Mouse (Mus musculus): Measurements from ENCODE around the gene Nf1.

The Nf1 gene

GRCm38 (mm10) chr11:79460756-79461450 lies 121.4 kb downstream of the Nf1 start:
- Histone ChIP-seq H3K36me3 (ENCODE audit: control insufficient read depth, insufficient read depth, low read length, poor library complexity, severe bottlenecking) (no peaks in the 10 kb centered on the region), H3K27me3 (ENCODE audit: control insufficient read depth, insufficient read depth, low read length, poor library complexity, severe bottlenecking) (no peaks in the 10 kb centered on the region)
- no peak for DNase-seq (ENCODE audit: low read depth, low spot score)

- H3K36me3 ChIP-seq (ENCODE audit: control insufficient read depth, insufficient read depth, low read length, poor library complexity, severe bottlenecking), result no peaks in the 10 kb centered on the region
- H3K27me3 ChIP-seq (ENCODE audit: control insufficient read depth, insufficient read depth, low read length, poor library complexity, severe bottlenecking), result no peaks in the 10 kb centered on the region
- no peak for DNase-seq (ENCODE audit: low read depth, low spot score)
Measured at GRCm38 (mm10) chr11:79468097-79468496, 128.6 kb downstream of the Nf1 start.

- no peak for DNase-seq (ENCODE audit: low read depth, low spot score)
- Histone ChIP-seq H3K36me3 (ENCODE audit: control insufficient read depth, insufficient read depth, low read length, poor library complexity, severe bottlenecking) (no peaks in the 10 kb centered on the region), H3K27me3 (ENCODE audit: control insufficient read depth, insufficient read depth, low read length, poor library complexity, severe bottlenecking) (no peaks in the 10 kb centered on the region)
Measured at GRCm38 (mm10) chr11:79483392-79483791, 143.9 kb downstream of the Nf1 start.

- no peak for DNase-seq (ENCODE audit: low read depth, low spot score)
- Histone ChIP-seq H3K36me3 (ENCODE audit: control insufficient read depth, insufficient read depth, low read length, poor library complexity, severe bottlenecking) (no peaks in the 10 kb centered on the region), H3K27me3 (ENCODE audit: control insufficient read depth, insufficient read depth, low read length, poor library complexity, severe bottlenecking) (no peaks in the 10 kb centered on the region)
Measured at GRCm38 (mm10) chr11:79483876-79484528, 144.5 kb downstream of the Nf1 start.

- no peak for DNase-seq (ENCODE audit: low read depth, low spot score)
- H3K36me3 ChIP-seq (ENCODE audit: control insufficient read depth, insufficient read depth, low read length, poor library complexity, severe bottlenecking), result no peaks in the 10 kb centered on the region
Measured at GRCm38 (mm10) chr11:79484721-79485120, 145.2 kb downstream of the Nf1 start.

GRCm38 (mm10) chr11:79494976-79495800 lies 155.7 kb downstream of the Nf1 start:
- DNase-seq (ENCODE audit: low read depth, low spot score), result no peak
- Histone ChIP-seq H3K36me3 (ENCODE audit: control insufficient read depth, insufficient read depth, low read length, poor library complexity, severe bottlenecking) (no peaks in the 10 kb centered on the region; the same call in 1 of the 2 replicates), H3K27me3 (ENCODE audit: control insufficient read depth, insufficient read depth, low read length, poor library complexity, severe bottlenecking) (no peaks in the 10 kb centered on the region)

More at GRCm38 (mm10) chr11:79484721-79485120, 145.2 kb downstream of the Nf1 start:
- H3K27me3 ChIP-seq (ENCODE audit: control insufficient read depth, insufficient read depth, low read length, poor library complexity, severe bottlenecking), result no peaks in the 10 kb centered on the region

GRCm38 (mm10) chr11:79502917-79503316 lies 163.4 kb downstream of the Nf1 start:
- Histone ChIP-seq H3K36me3 (ENCODE audit: control insufficient read depth, insufficient read depth, low read length, poor library complexity, severe bottlenecking) (no peaks in the 10 kb centered on the region), H3K27me3 (ENCODE audit: control insufficient read depth, insufficient read depth, low read length, poor library complexity, severe bottlenecking) (no peaks in the 10 kb centered on the region)
- no peak for DNase-seq (ENCODE audit: low read depth, low spot score)

- DNase-seq (ENCODE audit: low read depth, low spot score), result no peak
- Histone ChIP-seq H3K27me3 (ENCODE audit: control insufficient read depth, insufficient read depth, low read length, poor library complexity, severe bottlenecking) (no peaks in the 10 kb centered on the region), H3K36me3 (ENCODE audit: control insufficient read depth, insufficient read depth, low read length, poor library complexity, severe bottlenecking) (no peaks in the 10 kb centered on the region)
Measured at GRCm38 (mm10) chr11:79503845-79504244, 164.4 kb downstream of the Nf1 start, which contains the start of gene Omg. Gene Omg (minus strand): TSS chr11:79504084.

GRCm38 (mm10) chr11:79504506-79504905 lies 165.0 kb downstream of the Nf1 start:
- Histone ChIP-seq H3K27me3 (ENCODE audit: control insufficient read depth, insufficient read depth, low read length, poor library complexity, severe bottlenecking) (no peaks in the 10 kb centered on the region), H3K36me3 (ENCODE audit: control insufficient read depth, insufficient read depth, low read length, poor library complexity, severe bottlenecking) (no peaks in the 10 kb centered on the region)
- DNase-seq (ENCODE audit: low read depth, low spot score), result no peak

GRCm38 (mm10) chr11:79511970-79512369 lies 172.5 kb downstream of the Nf1 start:
- Histone ChIP-seq H3K36me3 (ENCODE audit: control insufficient read depth, insufficient read depth, low read length, poor library complexity, severe bottlenecking) (peaks cover 19% of the 10 kb centered on the region), H3K27me3 (ENCODE audit: control insufficient read depth, insufficient read depth, low read length, poor library complexity, severe bottlenecking) (no peaks in the 10 kb centered on the region)
- DNase-seq (ENCODE audit: low read depth, low spot score), result no peak

- DNase-seq (ENCODE audit: low read depth, low spot score), result no peak
- Histone ChIP-seq H3K36me3 (ENCODE audit: control insufficient read depth, insufficient read depth, low read length, poor library complexity, severe bottlenecking) (peaks cover 21% of the 10 kb centered on the region), H3K27me3 (ENCODE audit: control insufficient read depth, insufficient read depth, low read length, poor library complexity, severe bottlenecking) (no peaks in the 10 kb centered on the region)
Measured at GRCm38 (mm10) chr11:79515331-79515730, 175.8 kb downstream of the Nf1 start.

GRCm38 (mm10) chr11:79515798-79516197 lies 176.3 kb downstream of the Nf1 start:
- H3K36me3 ChIP-seq (ENCODE audit: control insufficient read depth, insufficient read depth, low read length, poor library complexity, severe bottlenecking), result peaks cover 21% of the 10 kb centered on the region
- DNase-seq (ENCODE audit: low read depth, low spot score), result no peak
- no peaks in the 10 kb centered on the region for H3K27me3 ChIP-seq (ENCODE audit: control insufficient read depth, insufficient read depth, low read length, poor library complexity, severe bottlenecking)

- H3K36me3 ChIP-seq (ENCODE audit: control insufficient read depth, insufficient read depth, low read length, poor library complexity, severe bottlenecking), result peaks cover 16% of the 10 kb centered on the region
- no peaks in the 10 kb centered on the region for H3K27me3 ChIP-seq (ENCODE audit: control insufficient read depth, insufficient read depth, low read length, poor library complexity, severe bottlenecking)
- DNase-seq (ENCODE audit: low read depth, low spot score), result peak; percentile 25
Measured at GRCm38 (mm10) chr11:79519299-79519698, 179.8 kb downstream of the Nf1 start.

- no peaks in the 10 kb centered on the region for H3K27me3 ChIP-seq (ENCODE audit: control insufficient read depth, insufficient read depth, low read length, poor library complexity, severe bottlenecking)
- peaks cover 13% of the 10 kb centered on the region for H3K36me3 ChIP-seq (ENCODE audit: control insufficient read depth, insufficient read depth, low read length, poor library complexity, severe bottlenecking)
- peak; percentile 94 for DNase-seq (ENCODE audit: low read depth, low spot score)
Measured at GRCm38 (mm10) chr11:79519878-79520291, 180.4 kb downstream of the Nf1 start.

- peaks cover 8% of the 10 kb centered on the region; the same call in 1 of the 2 replicates for H3K36me3 ChIP-seq (ENCODE audit: control insufficient read depth, insufficient read depth, low read length, poor library complexity, severe bottlenecking)
- peak; percentile 25 for DNase-seq (ENCODE audit: low read depth, low spot score)
- no peaks in the 10 kb centered on the region for H3K27me3 ChIP-seq (ENCODE audit: control insufficient read depth, insufficient read depth, low read length, poor library complexity, severe bottlenecking)
Measured at GRCm38 (mm10) chr11:79520772-79521171, 181.3 kb downstream of the Nf1 start.

Data from splenic B cell, adult 2 months (primary cell).